Mouse (Mus musculus) thymus, adult 2 months (tissue): ENCODE results near the gene Wipf3.

ENCODE experiments used
- CTCF ChIP-seq: fragments of 200-500 bp; IDR thresholded peaks from 2 replicates; pipeline ENCODE4 v1.5.1; 2012; ENCODE audit warnings: mild to moderate bottlenecking, control low read depth, low read length, moderate library complexity, borderline replicate concordance; ENCODE audit not compliant: control insufficient read depth, poor library complexity, insufficient read depth; ENCODE audit errors: extremely low read depth
- POLR2A ChIP-seq: fragments of 200-500 bp; IDR thresholded peaks from 2 replicates; pipeline ENCODE4 v1.6.1; 2012; ENCODE audit warnings: mild to moderate bottlenecking, low read length, control low read depth, moderate library complexity; ENCODE audit not compliant: control insufficient read depth, poor library complexity, insufficient read depth; ENCODE audit errors: extremely low read depth

DNA sequence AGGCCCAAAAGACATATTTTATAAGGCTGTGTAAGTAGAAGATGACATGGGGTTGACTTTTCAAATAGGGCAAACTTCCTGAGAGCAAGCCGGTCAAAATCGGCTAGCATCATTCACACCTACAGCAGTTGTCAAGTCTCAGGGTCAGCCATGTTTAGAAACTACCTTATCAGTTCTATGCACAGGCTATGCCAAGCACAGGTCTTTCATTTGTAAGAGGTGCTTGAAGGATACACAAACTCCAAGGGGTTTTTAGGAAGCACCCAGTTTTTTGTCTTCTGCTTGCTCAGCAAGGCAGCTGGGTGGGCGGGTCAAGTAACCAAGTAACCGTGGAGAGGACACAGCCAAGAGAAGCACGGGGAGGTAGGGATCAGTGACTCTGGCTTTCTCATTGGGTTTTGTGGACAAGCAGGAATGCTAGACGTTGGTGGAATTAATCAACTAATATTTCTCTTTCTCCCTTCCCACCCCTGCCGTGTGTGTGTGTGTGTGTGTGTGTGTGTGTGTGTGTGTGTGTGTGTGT, 121.5 kb downstream of the Wipf3 start:
- TF ChIP-seq CTCF (no peak), POLR2A (no peak)
